Mouse (Mus musculus) liver, adult (tissue): ENCODE data around the gene Fam53b.

ENCODE experiments used
- GATA4 ChIP-seq: IDR thresholded peaks from 2 replicates; pipeline ENCODE4 v1.6.1; 2014; ENCODE audit warnings: mild to moderate bottlenecking, low read length; ENCODE audit not compliant: insufficient replicate concordance

Gene Fam53b

GRCm38 (mm10) chr7:132813416-132814088 lies at the start of gene Fam53b:
Gene Fam53b, minus strand, starts transcription at chr7:132813886.
- no peak for TF ChIP-seq GATA4

GRCm38 (mm10) chr7:132859042-132859958 lies 45.6 kb upstream of the Fam53b start, which contains the start of gene Abraxas2:
Gene Abraxas2, plus strand, starts transcription at chr7:132859225.
- TF ChIP-seq GATA4, result peak; percentile 26; the same call in 1 of the 2 replicates

GRCm38 (mm10) chr7:132858043-132858608 lies 44.4 kb upstream of the Fam53b start:
- no peak for TF ChIP-seq GATA4

GRCm38 (mm10) chr7:132856083-132856482 lies 42.4 kb upstream of the Fam53b start:
- TF ChIP-seq GATA4, result no peak

- TF ChIP-seq GATA4, result no peak
Observed at GRCm38 (mm10) chr7:132853946-132854345, 40.3 kb upstream of the Fam53b start.

GRCm38 (mm10) chr7:132853361-132853760 lies 39.7 kb upstream of the Fam53b start:
- no peak for TF ChIP-seq GATA4

- peak; percentile 68; the same call in 1 of the 2 replicates for TF ChIP-seq GATA4
Observed at GRCm38 (mm10) chr7:132852173-132852844, 38.6 kb upstream of the Fam53b start, which contains the start of gene Eef1akmt2. Gene Eef1akmt2, minus strand, starts transcription at chr7:132852673.

GRCm38 (mm10) chr7:132843152-132843551 lies 29.5 kb upstream of the Fam53b start:
- no peak for TF ChIP-seq GATA4

GRCm38 (mm10) chr7:132842455-132842854 lies 28.8 kb upstream of the Fam53b start:
- TF ChIP-seq GATA4, result no peak

GRCm38 (mm10) chr7:132841287-132841686 lies 27.6 kb upstream of the Fam53b start:
- TF ChIP-seq GATA4, result no peak

GRCm38 (mm10) chr7:132830955-132831354 lies 17.3 kb upstream of the Fam53b start:
- TF ChIP-seq GATA4, result no peak

GRCm38 (mm10) chr7:132824346-132825022 lies 10.8 kb upstream of the Fam53b start:
- no peak for TF ChIP-seq GATA4

GRCm38 (mm10) chr7:132823832-132824231 lies 10.1 kb upstream of the Fam53b start:
- no peak for TF ChIP-seq GATA4

GRCm38 (mm10) chr7:132820692-132821091 lies 7.0 kb upstream of the Fam53b start:
- no peak for TF ChIP-seq GATA4
